24 mouse cellular contexts compared by ENCODE assay signal in genomic region chr8:91866076-91866475, GRCm38 (mm10).
DNase-seq lines count a peak whose midpoint lies in the region; ATAC-seq and TF ChIP-seq lines count a peak whose summit lies in the region.
"Had no signal": no experiment of that assay in that cellular context is flagged by ENCODE, and none has a peak within 500 bp of the region (broad histone marks: within the 10 kb centered on the region; RNA-seq: fewer than 3 reads in every experiment).

No protein-coding gene starts in this region.

- 14% methylated on average over 7 of the region's 7 CpGs for WGBS in forebrain, embryonic 14.5 days
- 10% methylated on average over 7 of the region's 7 CpGs for WGBS in forebrain, embryonic 15.5 days
- 72% methylated on average over 7 of the region's 7 CpGs for WGBS in liver, adult 2 months
- WGBS in liver, postnatal 0 days (ENCODE audit: insufficient replicate concordance) = 65% methylated on average over 7 of the region's 7 CpGs

- H3K79me2 ChIP-seq in liver, adult 2 months (ENCODE audit: control insufficient read depth, insufficient read depth, low read length) = no peaks in the 10 kb centered on the region

- peaks cover 8% of the 10 kb centered on the region for H3K4me1 ChIP-seq in forebrain, embryonic 14.5 days (ENCODE audit: control insufficient read depth, insufficient read depth, low read length)
- peaks cover 13% of the 10 kb centered on the region for H3K4me1 ChIP-seq in forebrain, embryonic 15.5 days
- H3K4me1 ChIP-seq in liver, adult 2 months (ENCODE audit: control insufficient read depth, insufficient read depth, low read length) = no peaks in the 10 kb centered on the region
- H3K4me1 ChIP-seq in liver, postnatal 0 days (ENCODE audit: insufficient read depth) = no peaks in the 10 kb centered on the region
- H3K4me1 ChIP-seq: embryonic facial prominence, embryonic 12.5 days had no signal

- DNase-seq in forebrain, embryonic 14.5 days (ENCODE audit: low spot score) = peak; percentile 70
- peak; percentile 4 for DNase-seq in liver, adult 2 months (ENCODE audit: extremely low read depth, low read depth, low spot score)
- DNase-seq in liver, postnatal 0 days = no peak
- peak; percentile 47 for DNase-seq in retina, postnatal 1 day
- DNase-seq in retina, embryonic 14.5 days (ENCODE audit: low spot score) = no peak
- DNase-seq in adipocyte (ENCODE audit: low spot score) = no peak
- DNase-seq: adrenal gland, adult 2 months; adrenal gland, postnatal 10 days; adrenal gland, postnatal 25 days; B cell, adult 2 months; cerebellum, adult 11-12 months; cerebellum, adult 2 months; cerebellum, adult 9-10 months; cerebellum, postnatal 25 days; forebrain, postnatal 0 days had no signal

- no peak overlapping the region for H3K27ac ChIP-seq in forebrain, embryonic 14.5 days (ENCODE audit: low read depth, low read length)
- no peak overlapping the region for H3K27ac ChIP-seq in forebrain, embryonic 15.5 days (replicated peaks)
- no peak overlapping the region for H3K27ac ChIP-seq in liver, adult 2 months (replicated peaks; ENCODE audit: insufficient read depth, low read depth, low read length)
- no peak overlapping the region for H3K27ac ChIP-seq in liver, postnatal 0 days (ENCODE audit: low read depth)
- H3K27ac ChIP-seq: embryonic facial prominence, embryonic 10.5 days; embryonic facial prominence, embryonic 12.5 days; forebrain, embryonic 13.5 days had no signal

- H3K36me3 ChIP-seq in forebrain, embryonic 14.5 days (ENCODE audit: control insufficient read depth, insufficient read depth, low read length) = no peaks in the 10 kb centered on the region
- no peaks in the 10 kb centered on the region for H3K36me3 ChIP-seq in forebrain, embryonic 15.5 days
- no peaks in the 10 kb centered on the region for H3K36me3 ChIP-seq in liver, adult 2 months (ENCODE audit: control insufficient read depth, insufficient read depth, low read length)
- no peaks in the 10 kb centered on the region for H3K36me3 ChIP-seq in liver, postnatal 0 days (replicated peaks; ENCODE audit: insufficient read depth, low read length)
- H3K36me3 ChIP-seq: embryonic facial prominence, embryonic 10.5 days; embryonic facial prominence, embryonic 12.5 days; G1E had no signal

- TF ChIP-seq EP300 in liver, postnatal 0 days (IDR thresholded peaks at IDR 0.05; ENCODE audit: low read depth) = no peak

- TF ChIP-seq CTCF in liver, adult 2 months (IDR thresholded peaks at IDR 0.05; ENCODE audit: low read depth, low read length) = no peak
- TF ChIP-seq CTCF in liver, postnatal 0 days (IDR thresholded peaks at IDR 0.05; ENCODE audit: low read depth) = no peak

- ATAC-seq in forebrain, embryonic 14.5 days = peak; percentile 46; the same call in 1 of the 2 replicates
- no peak for ATAC-seq in forebrain, embryonic 15.5 days (replicated peaks)
- no peak for ATAC-seq in liver, postnatal 0 days
- ATAC-seq: activated CD4-positive, CD25-positive, alpha-beta regulatory T cell, adult 4 months; CD4-positive, CD25-positive, alpha-beta regulatory T cell, adult 4 months; forebrain, postnatal 0 days; Patski had no signal

- H3K27me3 ChIP-seq in forebrain, embryonic 14.5 days (replicated peaks; ENCODE audit: control insufficient read depth, insufficient read depth, low read length) = peaks cover 34% of the 10 kb centered on the region
- H3K27me3 ChIP-seq in forebrain, embryonic 15.5 days = peaks cover 32% of the 10 kb centered on the region
- H3K27me3 ChIP-seq in liver, adult 2 months (ENCODE audit: control insufficient read depth, insufficient read depth, low read length) = peaks cover 2% of the 10 kb centered on the region; the same call in 1 of the 2 replicates
- peaks cover 24% of the 10 kb centered on the region for H3K27me3 ChIP-seq in liver, postnatal 0 days (ENCODE audit: insufficient read depth, low read length)
- H3K27me3 ChIP-seq: CH12.LX, Patski had no signal

- TF ChIP-seq POLR2A in liver, adult 2 months (IDR thresholded peaks at IDR 0.05; ENCODE audit: extremely low read depth, insufficient read depth, low read length) = no peak

- H3K4me2 ChIP-seq in forebrain, embryonic 14.5 days (ENCODE audit: low read length) = no peak overlapping the region
- H3K4me2 ChIP-seq in forebrain, embryonic 15.5 days (replicated peaks) = no peak overlapping the region
- no peak overlapping the region for H3K4me2 ChIP-seq in liver, postnatal 0 days (ENCODE audit: low read depth, low read length)
- H3K4me2 ChIP-seq: embryonic facial prominence, embryonic 12.5 days; forebrain, embryonic 13.5 days had no signal

- H3K4me3 ChIP-seq in forebrain, embryonic 14.5 days (ENCODE audit: low read depth, low read length) = no peak overlapping the region
- no peak overlapping the region for H3K4me3 ChIP-seq in forebrain, embryonic 15.5 days
- H3K4me3 ChIP-seq in liver, adult 2 months (ENCODE audit: insufficient read depth, low read depth, low read length) = no peak overlapping the region
- no peak overlapping the region for H3K4me3 ChIP-seq in liver, postnatal 0 days (ENCODE audit: low read depth, low read length)
- H3K4me3 ChIP-seq: embryonic facial prominence, embryonic 10.5 days; embryonic facial prominence, embryonic 12.5 days; forebrain, embryonic 13.5 days had no signal

- no peaks in the 10 kb centered on the region for H3K9me3 ChIP-seq in forebrain, embryonic 14.5 days (replicated peaks; ENCODE audit: control insufficient read depth, low read length)
- no peaks in the 10 kb centered on the region for H3K9me3 ChIP-seq in forebrain, embryonic 15.5 days
- H3K9me3 ChIP-seq in liver, postnatal 0 days (ENCODE audit: low read length) = no peaks in the 10 kb centered on the region
- H3K9me3 ChIP-seq: embryonic facial prominence, embryonic 10.5 days; embryonic facial prominence, embryonic 12.5 days; forebrain, embryonic 13.5 days had no signal

- H3K9ac ChIP-seq in forebrain, embryonic 14.5 days (ENCODE audit: low read length) = no peak overlapping the region
- H3K9ac ChIP-seq in forebrain, embryonic 15.5 days (replicated peaks) = no peak overlapping the region
- H3K9ac ChIP-seq in liver, adult 2 months (ENCODE audit: low read depth, low read length) = no peak overlapping the region
- no peak overlapping the region for H3K9ac ChIP-seq in liver, postnatal 0 days (replicated peaks)
- H3K9ac ChIP-seq: embryonic facial prominence, embryonic 12.5 days; forebrain, embryonic 13.5 days; forebrain, postnatal 0 days had no signal

Comparison
In these comparisons a context has a peak if more than half of its experiments do, and no peak if none do; other contexts are left out.
1. DNase-seq: peak in forebrain, embryonic 14.5 days (single experiment), liver, adult 2 months (single experiment) and retina, postnatal 1 day (single experiment); none in liver, postnatal 0 days (single experiment), retina, embryonic 14.5 days (single experiment) and adipocyte (single experiment).